Mouse (Mus musculus): Measurements from ENCODE around the gene Tgfb3.

DNA sequence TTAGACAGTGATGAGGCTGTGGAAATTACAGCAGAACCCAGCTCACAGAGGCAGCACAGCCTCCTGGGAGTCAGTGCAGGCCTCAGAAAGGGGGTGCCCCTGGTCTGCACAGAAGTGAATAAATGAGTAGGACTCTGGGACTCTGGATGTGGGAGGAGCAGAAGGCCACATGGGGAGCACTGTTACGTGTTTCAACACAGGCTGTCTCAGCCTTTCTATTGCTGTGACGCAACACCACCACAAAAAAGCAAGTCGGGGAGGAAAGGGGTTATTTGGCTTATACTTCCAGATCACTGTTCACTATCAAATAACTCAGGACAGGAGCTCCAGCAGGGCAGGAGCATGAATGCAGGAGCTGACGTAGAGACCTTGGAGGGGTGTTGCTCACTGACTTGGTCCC is 17.0 kb upstream of the Tgfb3 start:
- no peak for TF ChIP-seq GATA1 (IDR thresholded peaks at IDR 0.05; ENCODE audit: borderline replicate concordance, low read length)
- TF ChIP-seq FLI1 (IDR thresholded peaks at IDR 0.05; ENCODE audit: low read length), result no peak
